Mouse (Mus musculus) hindbrain, embryonic 13.5 days (tissue): ENCODE data around the gene Spaca4. TPM values are rescaled to one million over a fixed set of nuclear protein-coding genes. Genes with fewer than 3 reads are reported as not detected.

Source experiments
- ATAC-seq: fragments of 200-750 bp; cut with Nextera tagmentation; 2 replicates; pipeline ENCODE4 v1.8.0; 2017; ENCODE audit warnings: moderate TSS enrichment; ENCODE audit not compliant: low FRiP score
- H3K27ac ChIP-seq: fragments of 300-500 bp; sonication (generic); 2 replicates; pipeline ENCODE4 v1.5.1; 2015; ENCODE audit warnings: inconsistent platforms, mild to moderate bottlenecking, moderate library complexity
- H3K27me3 ChIP-seq: fragments of 300-500 bp; sonication (generic); 2 replicates; pipeline ENCODE4 v1.6.1; 2015; ENCODE audit warnings: mild to moderate bottlenecking, inconsistent platforms
- H3K36me3 ChIP-seq: fragments of 300-500 bp; sonication (generic); 2 replicates; pipeline ENCODE4 v1.6.1; 2015; ENCODE audit warnings: mild to moderate bottlenecking, inconsistent platforms
- H3K4me1 ChIP-seq: fragments of 300-500 bp; sonication (generic); replicated peaks from 2 replicates; pipeline ENCODE4 v1.6.1; 2015; ENCODE audit warnings: inconsistent platforms
- H3K4me2 ChIP-seq: fragments of 300-500 bp; sonication (generic); 2 replicates; pipeline ENCODE4 v1.6.1; 2015; ENCODE audit warnings: inconsistent platforms, mild to moderate bottlenecking, moderate library complexity
- H3K4me3 ChIP-seq: fragments of 300-500 bp; sonication (generic); 2 replicates; pipeline ENCODE4 v1.5.1; 2015; ENCODE audit warnings: mild to moderate bottlenecking, inconsistent platforms
- H3K9ac ChIP-seq: fragments of 300-500 bp; sonication (generic); 2 replicates; pipeline ENCODE4 v1.6.1; 2015; ENCODE audit warnings: mild to moderate bottlenecking, inconsistent platforms
- H3K9me3 ChIP-seq: fragments of 300-500 bp; sonication (generic); 2 replicates; pipeline ENCODE4 v1.6.1; 2016; ENCODE audit warnings: inconsistent platforms
- WGBS: fragments of 180-500 bp; shearing (Covaris S2); methylation state at CpG from one replicate; pipeline ENCODE4 v1.1.7; 2015; 5-methylcytosine and 5-hydroxymethylcytosine counted together
- polyA plus RNA-seq: library from polyadenylated mRNA; unstranded; fragments of >200 nt; fragmentation: Nextera tagmentation; extraction: Ambion mirVana; gene quantifications from 2 replicates; pipeline ENCODE4 v1.2.1, GENCODE M21; 2015

The Spaca4 gene
- polyA plus RNA-seq, 1 experiment from 2014 or later = not detected

- H3K4me1 ChIP-seq = peaks cover 69% of the 10 kb centered on the region
- H3K27me3 ChIP-seq = no peaks in the 10 kb centered on the region
- H3K4me3 ChIP-seq = peak overlapping the region; percentile 86
- no peaks in the 10 kb centered on the region for H3K9me3 ChIP-seq
- peak overlapping the region; percentile 94 for H3K4me2 ChIP-seq
- peak; percentile 21 for ATAC-seq
- H3K36me3 ChIP-seq = peaks cover 46% of the 10 kb centered on the region
- H3K9ac ChIP-seq = peak overlapping the region; percentile 81
- 10% methylated on average over 31 of the region's 31 CpGs for WGBS
- H3K27ac ChIP-seq = peak overlapping the region; percentile 90
These were observed 8.4 kb downstream of the Spaca4 start for GRCm38 (mm10) chr7:45716952-45717917.

GRCm38 (mm10) chr7:45716460-45716857 lies 9.2 kb downstream of the Spaca4 start:
- ATAC-seq = no peak
- Histone ChIP-seq H3K36me3 (peaks cover 46% of the 10 kb centered on the region), H3K9me3 (no peaks in the 10 kb centered on the region), H3K4me2 (peak overlapping the region; percentile 94), H3K4me3 (peak overlapping the region; percentile 86), H3K9ac (peak overlapping the region; percentile 81), H3K27me3 (no peaks in the 10 kb centered on the region), H3K27ac (no peak overlapping the region), H3K4me1 (peaks cover 62% of the 10 kb centered on the region)
- WGBS = 91% methylated on average over 3 of the region's 3 CpGs

- Histone ChIP-seq H3K27ac (peak overlapping the region; percentile 78), H3K36me3 (peaks cover 46% of the 10 kb centered on the region), H3K4me1 (peaks cover 56% of the 10 kb centered on the region), H3K4me3 (peak overlapping the region; percentile 86), H3K27me3 (no peaks in the 10 kb centered on the region), H3K4me2 (peak overlapping the region; percentile 94), H3K9ac (peak overlapping the region; percentile 81), H3K9me3 (no peaks in the 10 kb centered on the region)
- ATAC-seq = no peak
- 85% methylated on average over 19 of the region's 19 CpGs for WGBS
These were observed 9.7 kb downstream of the Spaca4 start for GRCm38 (mm10) chr7:45715741-45716459.

GRCm38 (mm10) chr7:45715090-45715708 lies 10.4 kb downstream of the Spaca4 start, which contains the start of gene Rpl18:
Gene Rpl18, plus strand, starts transcription at chr7:45715457.
- Histone ChIP-seq H3K4me3 (peak within 1 kb of the TSS; percentile 86), H3K27ac (peak within 1 kb of the TSS; percentile 78), H3K36me3 (peaks cover 46% of the 10 kb centered on the region), H3K4me1 (peaks cover 61% of the 10 kb centered on the region), H3K4me2 (peak within 1 kb of the TSS; percentile 94), H3K27me3 (no peaks in the 10 kb centered on the region), H3K9me3 (no peaks in the 10 kb centered on the region), H3K9ac (peak within 1 kb of the TSS; percentile 85)
- ATAC-seq = peak; percentile 92
- 7% methylated on average over 34 of the region's 34 CpGs for WGBS

GRCm38 (mm10) chr7:45714630-45715089 lies 11.0 kb downstream of the Spaca4 start:
- peak; percentile 58 for ATAC-seq
- H3K4me1 ChIP-seq = peaks cover 62% of the 10 kb centered on the region
- no peaks in the 10 kb centered on the region for H3K27me3 ChIP-seq
- peaks cover 46% of the 10 kb centered on the region for H3K36me3 ChIP-seq
- H3K4me3 ChIP-seq = peak overlapping the region; percentile 86
- H3K27ac ChIP-seq = peak overlapping the region; percentile 77; the same call in 1 of the 2 replicates
- 11% methylated on average over 14 of the region's 14 CpGs for whole genome bisulfite sequencing
- no peaks in the 10 kb centered on the region for H3K9me3 ChIP-seq
- H3K9ac ChIP-seq = peak overlapping the region; percentile 85
- peak overlapping the region; percentile 94 for H3K4me2 ChIP-seq

DNA sequence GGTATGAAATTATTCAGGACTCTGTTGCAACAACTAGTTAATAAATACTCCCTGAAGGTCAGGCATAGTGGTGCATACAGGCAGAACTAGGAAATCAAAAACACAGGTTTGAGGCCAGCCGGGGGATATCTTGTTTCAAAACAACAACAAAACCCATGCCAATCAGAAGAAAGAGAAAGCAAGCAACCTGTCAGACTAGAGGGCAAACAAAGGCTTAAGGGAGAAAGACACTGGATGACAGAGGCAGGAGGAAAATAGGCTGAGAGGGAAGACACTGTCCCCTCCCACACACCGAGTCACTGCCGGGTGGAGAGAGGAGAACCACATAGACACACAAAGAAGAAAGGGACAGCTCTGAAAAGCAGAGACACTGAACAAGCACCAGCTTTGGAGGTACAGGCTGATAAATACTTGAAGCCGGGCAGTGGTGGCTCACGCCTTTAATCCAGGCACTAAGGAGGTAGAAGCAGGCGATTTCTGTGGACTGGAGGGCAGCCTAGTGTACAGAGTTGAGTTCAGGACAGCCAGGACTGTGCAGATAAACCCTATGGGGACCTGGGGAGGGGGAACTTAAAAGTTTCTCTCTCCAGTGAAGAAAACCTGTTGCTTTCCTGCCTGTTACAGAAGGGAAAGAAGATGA lies 11.6 kb downstream of the Spaca4 start:
- H3K27ac ChIP-seq = no peak overlapping the region
- no peaks in the 10 kb centered on the region for H3K27me3 ChIP-seq
- peak overlapping the region; percentile 85 for H3K9ac ChIP-seq
- no peak for ATAC-seq
- H3K36me3 ChIP-seq = peaks cover 40% of the 10 kb centered on the region
- peak overlapping the region; percentile 94 for H3K4me2 ChIP-seq
- peak overlapping the region; percentile 86 for H3K4me3 ChIP-seq
- 75% methylated on average over 6 of the region's 6 CpGs for WGBS
- H3K4me1 ChIP-seq = peaks cover 62% of the 10 kb centered on the region
- H3K9me3 ChIP-seq = no peaks in the 10 kb centered on the region

DNA sequence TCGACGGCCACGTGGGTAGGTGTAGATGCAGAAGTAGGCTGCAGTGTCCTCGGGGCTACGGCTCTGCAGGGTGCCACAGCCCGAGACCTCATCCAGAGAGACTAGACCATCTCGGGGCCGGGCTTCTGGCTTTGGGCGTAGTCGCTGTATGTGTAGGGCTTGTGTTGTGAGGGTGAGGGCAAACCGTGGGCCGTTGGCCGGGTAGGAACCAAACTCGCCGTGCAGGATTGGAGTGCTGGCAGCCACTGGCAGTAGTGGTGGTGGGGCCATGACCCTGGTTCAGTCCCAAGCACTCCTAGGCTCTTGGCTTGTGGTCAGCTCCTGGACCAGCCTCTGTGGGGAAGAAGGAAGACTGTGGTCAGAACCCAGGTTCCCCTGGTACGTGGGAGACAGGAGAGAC lies 12.2 kb downstream of the Spaca4 start:
- peaks cover 40% of the 10 kb centered on the region for H3K36me3 ChIP-seq
- no peak overlapping the region for H3K9ac ChIP-seq
- WGBS = 93% methylated on average over 16 of the region's 16 CpGs
- H3K27me3 ChIP-seq = no peaks in the 10 kb centered on the region
- H3K4me1 ChIP-seq = peaks cover 62% of the 10 kb centered on the region
- H3K4me3 ChIP-seq = no peak overlapping the region
- no peaks in the 10 kb centered on the region for H3K9me3 ChIP-seq
- H3K4me2 ChIP-seq = no peak overlapping the region
- H3K27ac ChIP-seq = no peak overlapping the region
- no peak for ATAC-seq

DNA sequence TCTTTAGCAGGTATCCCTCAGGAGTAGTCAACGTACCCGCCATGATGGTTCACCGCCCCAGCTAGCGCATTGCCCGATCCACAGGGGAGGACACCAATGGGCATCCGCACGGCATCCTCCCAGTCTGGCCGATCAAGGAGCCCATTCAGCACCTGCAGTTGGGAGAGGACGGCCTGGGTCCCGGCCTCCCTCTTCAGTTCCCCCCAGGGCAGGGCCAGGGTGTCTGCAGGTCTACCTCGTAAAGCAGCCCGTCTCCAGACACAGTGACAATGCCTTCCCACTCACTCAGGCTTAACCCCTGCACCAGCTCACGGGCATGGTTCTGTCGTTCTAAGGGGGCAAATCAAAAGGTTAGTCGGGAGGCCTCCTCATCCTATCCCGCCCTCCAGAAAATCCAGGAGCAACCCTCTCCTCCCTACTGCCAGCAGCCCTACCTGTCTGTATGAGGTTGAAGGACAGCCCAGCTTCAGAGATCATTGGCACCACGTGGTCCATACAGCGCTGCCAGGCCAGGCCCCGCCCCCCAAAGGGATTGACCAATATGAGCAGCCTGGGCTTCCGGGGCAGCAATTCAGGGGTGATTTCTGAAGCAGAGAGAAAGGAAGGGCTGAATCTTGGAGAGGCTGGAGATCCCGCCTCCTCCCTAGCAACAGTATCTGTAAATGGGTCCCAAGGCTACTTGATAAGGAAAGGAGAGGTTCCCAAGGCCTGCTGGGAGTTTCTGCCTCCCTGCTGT lies 13.4 kb downstream of the Spaca4 start:
- Histone ChIP-seq H3K4me3 (no peak overlapping the region), H3K36me3 (peaks cover 40% of the 10 kb centered on the region), H3K27ac (no peak overlapping the region), H3K4me1 (peaks cover 73% of the 10 kb centered on the region), H3K9ac (no peak overlapping the region), H3K27me3 (no peaks in the 10 kb centered on the region), H3K9me3 (no peaks in the 10 kb centered on the region), H3K4me2 (no peak overlapping the region)
- ATAC-seq = no peak
- 91% methylated on average over 21 of the region's 21 CpGs for WGBS

GRCm38 (mm10) chr7:45711316-45712021 lies 14.1 kb downstream of the Spaca4 start:
- Histone ChIP-seq H3K4me3 (no peak overlapping the region), H3K4me1 (peaks cover 73% of the 10 kb centered on the region), H3K27ac (no peak overlapping the region), H3K9ac (no peak overlapping the region), H3K27me3 (no peaks in the 10 kb centered on the region), H3K4me2 (no peak overlapping the region), H3K9me3 (no peaks in the 10 kb centered on the region), H3K36me3 (peaks cover 40% of the 10 kb centered on the region)
- no peak for ATAC-seq
- 93% methylated on average over 24 of the region's 24 CpGs for WGBS

DNA sequence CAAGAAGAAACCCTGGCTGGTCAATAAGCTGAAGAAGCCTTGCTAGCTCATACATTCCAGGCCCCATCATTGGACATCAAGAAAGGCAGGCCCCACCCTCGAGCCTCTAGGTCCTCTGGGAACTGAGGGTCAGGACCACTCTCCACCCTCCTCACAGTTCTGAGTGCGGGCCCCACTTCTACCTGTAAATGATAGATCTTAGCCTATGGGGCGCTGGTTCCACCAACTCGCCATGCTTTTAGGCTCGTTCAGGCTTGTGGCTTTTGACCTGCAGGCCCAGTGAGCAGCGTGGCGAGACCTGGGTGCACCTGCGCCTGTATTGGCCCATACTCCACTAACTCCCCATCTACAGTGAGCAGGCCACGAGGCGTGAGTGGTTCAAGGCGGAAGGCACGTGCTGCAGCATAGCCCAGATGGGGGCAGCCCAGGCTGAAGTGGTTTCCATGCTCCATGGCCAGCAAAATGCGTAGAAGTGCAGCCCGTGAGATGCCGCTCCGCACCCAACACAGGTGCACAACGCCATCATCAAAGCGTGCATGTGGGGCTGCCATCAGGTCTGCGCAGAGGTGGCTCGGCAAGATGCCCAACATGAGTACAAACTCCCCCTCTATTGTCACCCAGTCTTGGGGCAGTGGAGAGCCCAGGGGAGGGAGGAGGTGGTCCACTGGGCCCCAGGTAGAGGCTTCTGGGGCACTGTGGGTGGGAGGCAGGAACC lies 15.0 kb downstream of the Spaca4 start:
- 95% methylated on average over 20 of the region's 20 CpGs for WGBS
- Histone ChIP-seq H3K9ac (peak overlapping the region; percentile 80; the same call in 1 of the 2 replicates), H3K27ac (peak overlapping the region; percentile 75), H3K4me2 (no peak overlapping the region), H3K9me3 (no peaks in the 10 kb centered on the region), H3K4me3 (no peak overlapping the region), H3K4me1 (peaks cover 73% of the 10 kb centered on the region), H3K36me3 (peaks cover 40% of the 10 kb centered on the region), H3K27me3 (no peaks in the 10 kb centered on the region)
- ATAC-seq = no peak
